Mouse (Mus musculus) left cerebral cortex, adult 2 months (tissue): Measurements from ENCODE around the gene Sept12. TPM values are rescaled to one million over a fixed set of nuclear protein-coding genes. Genes with fewer than 3 reads are reported as not detected.

ENCODE experiments used
- DNase-seq, 2 experiments: peaks; one replicate each; pipeline ENCODE4 v3.0.0; 2021 to 2022; ENCODE audit warnings: low spot score in 2 of 2, mixed read lengths in 1 of 2; ENCODE audit errors: extremely low spot score in 1 of 2
- H3K27ac ChIP-seq: fragments of 200-600 bp; 2 replicates; pipeline ENCODE4 v1.8.1; 2022
- H3K4me3 ChIP-seq: fragments of 200-600 bp; 2 replicates; pipeline ENCODE4 v1.8.1; 2022
- CTCF ChIP-seq: fragments of 200-600 bp; IDR thresholded peaks from 2 replicates; pipeline ENCODE4 v1.8.1; 2022; ENCODE audit warnings: antibody characterized with exemption, mild to moderate bottlenecking, moderate library complexity
- intact Hi-C: fragments of 180-260 bp; cut with DNase I; formaldehyde crosslinking; loops from one replicate; pipeline ENCODE4 v1.15.1; 2025
- total RNA-seq, 2 experiments: library from RNA; stranded (reverse); gene quantifications; 2 replicates each; pipeline ENCODE4 v1.2.3; 2021

The Sept12 gene
- total RNA-seq, 2 experiments from 2014 or later: not detected

GRCm38 (mm10) chr16:4969055-4969843, 28.4 kb downstream of the Sept12 start:
- no peak for DNase-seq
- no peak for TF ChIP-seq CTCF
- H3K27ac ChIP-seq: no peak overlapping the region
- H3K4me3 ChIP-seq: no peak overlapping the region
- intact Hi-C loops: no loop called here

- H3K4me3 ChIP-seq: no peak overlapping the region
- no peak for TF ChIP-seq CTCF
- intact Hi-C loops: no loop called here
- no peak overlapping the region for H3K27ac ChIP-seq
- no peak for DNase-seq
Measured at GRCm38 (mm10) chr16:4968426-4968825, 29.2 kb downstream of the Sept12 start.

GRCm38 (mm10) chr16:4965392-4966129, 32.1 kb downstream of the Sept12 start:
- H3K4me3 ChIP-seq: no peak overlapping the region; the same call in 1 of the 2 replicates
- TF ChIP-seq CTCF: no peak
- intact Hi-C loops: loop anchor here (2.0 kb wide), 1 partner anchor 47 kb away; the partner anchor contains the start of gene Rogdi
- peak overlapping the region; percentile 24; the same call in 1 of the 2 replicates for H3K27ac ChIP-seq
- DNase-seq: no peak

GRCm38 (mm10) chr16:4964731-4965391, 32.8 kb downstream of the Sept12 start:
- intact Hi-C loops: loop anchor here (1.0 to 2.0 kb wide), 2 partner anchors 48 to 85 kb away; partner anchors contain the start of genes Rogdi and Ubald1
- no peak for DNase-seq
- no peak for TF ChIP-seq CTCF

GRCm38 (mm10) chr16:4963797-4964709, 33.6 kb downstream of the Sept12 start, which contains the start of gene Anks3:
Gene Anks3 (minus strand): TSS chr16:4964205.
- peak; percentile 99 for DNase-seq
- intact Hi-C loops: loop anchor here (1.0 to 2.0 kb wide), 2 partner anchors 49 to 84 kb away; partner anchors contain the start of genes Rogdi and Ubald1

More at GRCm38 (mm10) chr16:4964731-4965391, 32.8 kb downstream of the Sept12 start:
- H3K4me3 ChIP-seq: peak overlapping the region; percentile 88
- H3K27ac ChIP-seq: peak overlapping the region; percentile 96

GRCm38 (mm10) chr16:4963346-4963745, 34.3 kb downstream of the Sept12 start:
- no peak for DNase-seq
- TF ChIP-seq CTCF: no peak
- Histone ChIP-seq H3K4me3 (peak overlapping the region; percentile 88), H3K27ac (peak overlapping the region; percentile 88)
- intact Hi-C loops: no loop called here

More at GRCm38 (mm10) chr16:4963797-4964709, 33.6 kb downstream of the Sept12 start, which contains the start of gene Anks3:
- Histone ChIP-seq H3K27ac (peak within 1 kb of the TSS; percentile 96), H3K4me3 (peak within 1 kb of the TSS; percentile 88)
- no peak for TF ChIP-seq CTCF

GRCm38 (mm10) chr16:4960260-4960659, 37.4 kb downstream of the Sept12 start:
- Histone ChIP-seq H3K27ac (no peak overlapping the region), H3K4me3 (no peak overlapping the region)
- intact Hi-C loops: no loop called here
- no peak for TF ChIP-seq CTCF
- no peak for DNase-seq

GRCm38 (mm10) chr16:4957446-4957845, 40.2 kb downstream of the Sept12 start:
- no peak for TF ChIP-seq CTCF
- no peak for DNase-seq
- Histone ChIP-seq H3K27ac (peak overlapping the region; percentile 64), H3K4me3 (no peak overlapping the region)
- intact Hi-C loops: no loop called here

GRCm38 (mm10) chr16:4956609-4957008, 41.0 kb downstream of the Sept12 start:
- H3K27ac ChIP-seq: peak overlapping the region; percentile 64
- H3K4me3 ChIP-seq: no peak overlapping the region
- intact Hi-C loops: no loop called here
- TF ChIP-seq CTCF: no peak
- DNase-seq: no peak

GRCm38 (mm10) chr16:4947378-4947777, 50.3 kb downstream of the Sept12 start:
- Histone ChIP-seq H3K27ac (no peak overlapping the region), H3K4me3 (no peak overlapping the region)
- no peak for DNase-seq
- no peak for TF ChIP-seq CTCF
- intact Hi-C loops: no loop called here

- Histone ChIP-seq H3K27ac (no peak overlapping the region), H3K4me3 (no peak overlapping the region)
- TF ChIP-seq CTCF: no peak
- intact Hi-C loops: no loop called here
- no peak for DNase-seq
Measured at GRCm38 (mm10) chr16:4946155-4946554, 51.5 kb downstream of the Sept12 start.
